Mouse (Mus musculus) C2C12 (cell line): ENCODE measurements around the gene Fam129b.
A peak's percentile ranks its signal among the peaks of the same experiment; 100 is the strongest.

Experiments used
- CEBPB ChIP-seq: IDR thresholded peaks from one replicate; pipeline ENCODE4 v1.6.1; 2011; ENCODE audit warnings: low read depth, mild to moderate bottlenecking, control low read depth, moderate library complexity
- CTCF ChIP-seq: IDR thresholded peaks from one replicate; pipeline ENCODE4 v1.5.1; 2011; ENCODE audit not compliant: control insufficient read depth, insufficient read depth, insufficient read length
- MAX ChIP-seq: IDR thresholded peaks from one replicate; pipeline ENCODE4 v1.6.1; 2011; ENCODE audit warnings: mild to moderate bottlenecking, control low read depth
- MYOD1 ChIP-seq: IDR thresholded peaks from one replicate; pipeline ENCODE4 v1.6.1; 2011; ENCODE audit warnings: low read depth; ENCODE audit not compliant: control insufficient read depth, insufficient read length

GRCm38 (mm10) chr2:32896507-32897147, 20.7 kb downstream of the Fam129b start:
- no peak for TF ChIP-seq CTCF
- no peak for TF ChIP-seq CEBPB
- peak; percentile 14 for TF ChIP-seq MAX
- no peak for TF ChIP-seq MYOD1
